Mouse (Mus musculus): ENCODE measurements around the gene Sh3yl1. TPM values are rescaled to one million over a fixed set of nuclear protein-coding genes. Genes with fewer than 3 reads are reported as not detected.

Sh3yl1 gene
- polyA plus RNA-seq, 1 experiment from 2014 or later, result 8.1 TPM

DNA sequence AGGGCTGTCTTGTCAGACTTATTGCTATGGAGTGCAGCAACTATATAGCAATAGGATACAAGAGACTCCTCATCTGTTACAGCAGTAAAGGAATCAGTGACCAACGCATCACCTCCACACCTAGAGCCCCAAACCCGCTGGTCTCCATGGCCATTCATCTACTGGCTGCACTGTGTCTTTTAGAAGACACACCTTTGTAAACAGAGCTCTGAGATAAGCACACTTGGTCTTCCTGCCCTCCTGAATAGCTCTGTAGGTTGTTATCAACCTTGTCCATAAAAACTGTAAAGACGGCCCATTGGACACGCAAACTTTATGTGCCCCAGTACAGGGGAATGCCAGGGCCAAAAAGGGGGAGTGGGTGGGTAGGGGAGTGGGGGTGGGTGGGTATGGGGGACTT is 14.4 kb upstream of the Sh3yl1 start:
- no peak for ATAC-seq (ENCODE audit: extremely low read depth, insufficient number of reproducible peaks, low FRiP score, low TSS enrichment)
- no peaks in the 10 kb centered on the region for H3K9me3 ChIP-seq
- H3K36me3 ChIP-seq, result peaks cover 50% of the 10 kb centered on the region
- no peaks in the 10 kb centered on the region for H3K4me1 ChIP-seq
- WGBS, result 91% methylated on average over 4 of the region's 4 CpGs
- H3K4me3 ChIP-seq, result no peak overlapping the region
- no peaks in the 10 kb centered on the region for H3K27me3 ChIP-seq (replicated peaks)
- no peak overlapping the region for H3K4me2 ChIP-seq
- no peak overlapping the region for H3K9ac ChIP-seq
- no peak overlapping the region for H3K27ac ChIP-seq (replicated peaks)

DNA sequence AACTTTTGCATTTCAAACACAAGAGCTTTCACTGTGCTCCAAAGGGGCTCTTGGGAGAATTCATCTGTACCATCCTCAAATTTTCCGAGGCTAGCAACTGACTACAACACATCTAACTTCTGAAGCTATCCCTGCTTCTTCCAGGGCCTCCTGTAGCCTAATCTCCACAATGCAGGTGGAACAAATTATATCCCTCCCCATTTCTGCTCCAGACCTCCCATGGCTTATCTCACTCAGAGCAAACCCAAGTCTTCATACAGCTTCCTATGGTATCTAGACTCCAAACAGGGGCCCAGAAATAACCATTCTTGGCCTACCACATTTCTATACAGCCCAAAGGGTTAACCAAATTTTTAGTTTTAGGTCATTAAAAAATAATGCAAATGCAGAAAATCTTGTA is 2.8 kb upstream of the Sh3yl1 start:
- no peak for ATAC-seq (ENCODE audit: extremely low read depth, insufficient number of reproducible peaks, low FRiP score, low TSS enrichment)
- 68% methylated on average over 1 of the region's 1 CpGs for WGBS
- peak overlapping the region; percentile 97; the same call in 1 of the 2 replicates for H3K4me2 ChIP-seq

DNA sequence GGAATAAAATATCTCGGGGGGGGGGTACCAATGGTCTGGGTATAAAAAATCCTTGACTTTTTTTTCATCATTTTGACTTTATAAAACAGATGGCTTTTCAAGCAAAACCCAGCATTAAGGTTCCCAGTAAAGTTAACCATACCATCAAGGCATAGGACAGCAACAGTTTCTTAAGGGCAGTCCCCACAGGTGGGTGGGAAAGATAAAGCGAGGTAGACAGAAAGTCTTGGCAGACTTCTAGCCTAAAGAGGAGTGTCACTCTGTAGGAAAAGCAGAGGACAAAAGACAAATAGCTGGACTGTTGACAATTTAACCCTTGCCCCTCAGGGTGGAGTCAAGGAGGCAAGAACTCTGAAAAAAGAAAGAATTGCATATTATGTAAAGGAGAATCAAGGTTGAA is 1.6 kb upstream of the Sh3yl1 start:
- H3K36me3 ChIP-seq, result peaks cover 5% of the 10 kb centered on the region
- peak overlapping the region; percentile 77; the same call in 1 of the 2 replicates for H3K4me3 ChIP-seq
- 0 out of 2 replicates have a peak overlapping the region, but pooled peaks have one; percentile 9 for H3K9ac ChIP-seq
- no peak for ATAC-seq (ENCODE audit: extremely low read depth, insufficient number of reproducible peaks, low FRiP score, low TSS enrichment)
- peaks cover 23% of the 10 kb centered on the region for H3K4me1 ChIP-seq
- H3K27me3 ChIP-seq (replicated peaks), result no peaks in the 10 kb centered on the region; the same call in 1 of the 2 replicates
- WGBS, result 73% methylated on average over 2 of the region's 2 CpGs
- no peak overlapping the region for H3K27ac ChIP-seq (replicated peaks)
- peak overlapping the region; percentile 97 for H3K4me2 ChIP-seq
- H3K9me3 ChIP-seq, result no peaks in the 10 kb centered on the region

More for the DNA sequence above, 2.8 kb upstream of the Sh3yl1 start:
- Histone ChIP-seq H3K4me3 (no peak overlapping the region), H3K27me3 (replicated peaks) (no peaks in the 10 kb centered on the region; the same call in 1 of the 2 replicates), H3K4me1 (peaks cover 23% of the 10 kb centered on the region), H3K9ac (no peak overlapping the region), H3K36me3 (peaks cover 16% of the 10 kb centered on the region), H3K9me3 (no peaks in the 10 kb centered on the region), H3K27ac (replicated peaks) (no peak overlapping the region)

GRCm38 (mm10) chr12:30910860-30911259 is 608 bp upstream of the Sh3yl1 start:
- Histone ChIP-seq H3K27ac (replicated peaks) (peak overlapping the region; percentile 68), H3K4me2 (peak overlapping the region; percentile 97), H3K9ac (peak overlapping the region; percentile 92), H3K27me3 (replicated peaks) (no peaks in the 10 kb centered on the region; the same call in 1 of the 2 replicates), H3K36me3 (0 out of 2 replicates have a peak, but pooled peaks cover 2% of the 10 kb centered on the region), H3K4me3 (peak overlapping the region; percentile 77), H3K4me1 (peaks cover 23% of the 10 kb centered on the region), H3K9me3 (no peaks in the 10 kb centered on the region)
- ATAC-seq (ENCODE audit: extremely low read depth, insufficient number of reproducible peaks, low FRiP score, low TSS enrichment), result no peak
- 20% methylated on average over 8 of the region's 8 CpGs for WGBS

DNA sequence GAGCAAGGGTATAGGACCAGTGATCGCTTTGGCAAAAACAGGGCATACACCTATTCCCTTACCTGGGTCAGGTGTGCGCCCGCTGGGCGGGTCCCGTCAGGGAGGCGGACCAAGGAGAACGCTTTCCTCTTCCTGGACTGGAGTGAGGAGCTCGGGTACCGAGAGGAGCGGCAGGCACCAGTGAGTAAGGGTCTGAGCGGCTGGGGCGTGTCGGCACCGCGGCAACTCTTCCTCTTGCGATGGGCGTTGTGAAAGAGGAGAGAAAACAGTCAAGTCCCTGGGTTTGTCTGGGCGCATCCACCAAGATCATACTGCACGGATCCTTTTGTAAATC is 547 bp downstream of the Sh3yl1 start:
- H3K27ac ChIP-seq (replicated peaks), result peak overlapping the region; percentile 39; the same call in 1 of the 2 replicates
- H3K4me3 ChIP-seq, result peak overlapping the region; percentile 77
- no peaks in the 10 kb centered on the region; the same call in 1 of the 2 replicates for H3K9me3 ChIP-seq
- H3K36me3 ChIP-seq, result 0 out of 2 replicates have a peak, but pooled peaks cover 2% of the 10 kb centered on the region
- peak; percentile 51 for ATAC-seq (ENCODE audit: extremely low read depth, insufficient number of reproducible peaks, low FRiP score, low TSS enrichment)
- H3K4me2 ChIP-seq, result peak overlapping the region; percentile 97
- WGBS, result 0% methylated on average over 19 of the region's 19 CpGs
- H3K4me1 ChIP-seq, result peaks cover 14% of the 10 kb centered on the region
- peak overlapping the region; percentile 92 for H3K9ac ChIP-seq
- H3K27me3 ChIP-seq (replicated peaks), result no peaks in the 10 kb centered on the region; the same call in 1 of the 2 replicates

DNA sequence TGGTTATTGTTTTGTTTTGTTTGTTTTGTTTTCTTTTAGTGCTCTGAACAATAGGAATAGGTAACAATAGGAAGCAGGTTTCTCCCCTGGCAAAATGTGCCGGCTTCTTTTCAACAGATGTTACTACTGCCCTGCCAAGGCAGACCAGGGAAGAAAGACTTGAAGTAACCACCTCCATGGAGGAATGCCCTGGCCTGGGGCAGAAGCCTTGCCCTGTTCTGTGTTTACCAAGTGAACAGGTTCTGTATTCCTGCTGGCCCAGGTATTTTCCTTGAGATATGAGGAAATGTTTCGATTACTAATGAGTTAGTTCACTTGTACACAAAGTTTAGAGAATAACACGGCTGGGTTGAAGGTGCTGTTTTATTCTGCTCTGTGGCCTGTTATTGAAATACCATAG is 1.4 kb downstream of the Sh3yl1 start:
- no peaks in the 10 kb centered on the region; the same call in 1 of the 2 replicates for H3K27me3 ChIP-seq (replicated peaks)
- peak overlapping the region; percentile 92 for H3K9ac ChIP-seq
- peak overlapping the region; percentile 97 for H3K4me2 ChIP-seq
- no peak overlapping the region for H3K27ac ChIP-seq (replicated peaks)
- ATAC-seq (ENCODE audit: extremely low read depth, insufficient number of reproducible peaks, low FRiP score, low TSS enrichment), result no peak
- peaks cover 14% of the 10 kb centered on the region for H3K4me1 ChIP-seq
- no peaks in the 10 kb centered on the region; the same call in 1 of the 2 replicates for H3K9me3 ChIP-seq
- 0 out of 2 replicates have a peak, but pooled peaks cover 2% of the 10 kb centered on the region for H3K36me3 ChIP-seq
- H3K4me3 ChIP-seq, result peak overlapping the region; percentile 77
- 56% methylated on average over 3 of the region's 3 CpGs for WGBS

DNA sequence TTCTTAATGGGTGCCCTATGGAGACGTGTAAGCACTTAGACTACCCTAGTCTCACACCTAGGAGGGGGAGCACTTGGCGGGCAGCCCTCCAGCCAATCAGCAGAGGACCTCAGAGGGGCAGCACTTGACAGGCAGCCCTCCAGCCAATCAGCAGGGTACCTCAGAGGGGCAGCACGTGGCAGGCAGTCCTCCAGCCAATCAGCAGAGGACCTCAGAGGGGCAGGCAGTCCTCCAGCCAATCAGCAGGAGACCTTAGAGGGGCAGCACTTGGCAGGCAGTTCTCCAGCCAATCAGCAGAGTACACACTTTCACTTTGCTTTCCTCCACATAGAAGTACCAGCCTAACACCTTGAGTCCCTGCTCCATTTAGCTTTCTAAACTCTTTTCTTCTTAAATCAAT is 10.9 kb downstream of the Sh3yl1 start:
- no peak for ATAC-seq (ENCODE audit: extremely low read depth, insufficient number of reproducible peaks, low FRiP score, low TSS enrichment)
- Histone ChIP-seq H3K4me3 (no peak overlapping the region), H3K36me3 (no peaks in the 10 kb centered on the region), H3K4me2 (no peak overlapping the region), H3K27ac (replicated peaks) (no peak overlapping the region), H3K27me3 (replicated peaks) (no peaks in the 10 kb centered on the region), H3K4me1 (no peaks in the 10 kb centered on the region), H3K9ac (no peak overlapping the region), H3K9me3 (no peaks in the 10 kb centered on the region)
- 66% methylated on average over 3 of the region's 3 CpGs for WGBS

DNA sequence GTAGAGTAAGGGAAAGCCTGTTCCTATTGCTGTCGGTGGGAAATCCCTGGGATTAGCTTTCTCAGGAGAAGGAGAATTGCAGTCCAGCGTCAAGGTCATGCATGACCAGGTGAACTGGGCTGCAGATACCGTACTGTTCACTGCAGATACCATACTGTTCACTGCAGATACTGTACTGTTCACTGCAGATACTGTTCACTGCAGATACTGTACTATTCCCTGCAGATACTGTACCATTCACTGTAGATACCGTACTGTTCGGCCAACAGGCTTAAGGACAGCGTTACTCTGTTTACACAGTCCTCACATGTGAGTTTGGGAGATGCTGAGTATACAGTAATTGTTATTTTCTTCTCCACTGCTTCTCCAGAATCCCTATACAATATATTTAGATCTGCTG is 16.7 kb downstream of the Sh3yl1 start:
- no peak overlapping the region for H3K4me3 ChIP-seq
- ATAC-seq (ENCODE audit: extremely low read depth, insufficient number of reproducible peaks, low FRiP score, low TSS enrichment), result no peak
- no peak overlapping the region for H3K27ac ChIP-seq (replicated peaks)
- H3K36me3 ChIP-seq, result no peaks in the 10 kb centered on the region
- H3K9me3 ChIP-seq, result no peaks in the 10 kb centered on the region
- H3K9ac ChIP-seq, result no peak overlapping the region
- H3K4me2 ChIP-seq, result no peak overlapping the region
- H3K27me3 ChIP-seq (replicated peaks), result no peaks in the 10 kb centered on the region
- 74% methylated on average over 6 of the region's 6 CpGs for WGBS
- no peaks in the 10 kb centered on the region for H3K4me1 ChIP-seq

DNA sequence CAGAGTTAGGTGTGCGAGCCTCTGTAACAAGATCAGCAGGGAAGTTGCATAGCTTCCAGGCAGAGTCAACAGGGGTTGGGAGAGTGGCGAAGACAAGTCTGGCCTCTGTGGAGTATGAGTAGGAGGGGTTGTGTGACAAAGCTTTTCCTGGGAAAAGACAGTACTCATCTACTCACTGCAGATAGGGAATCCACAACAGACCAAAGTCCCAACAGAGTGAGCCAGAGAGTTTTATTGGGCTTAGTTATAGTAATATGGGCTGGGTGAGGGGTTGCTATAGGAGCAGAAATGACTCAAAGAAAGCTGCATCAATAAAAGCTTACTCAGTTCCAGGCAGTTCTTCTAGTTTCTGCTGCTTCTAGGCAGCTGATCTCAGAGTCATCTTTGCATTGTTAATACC is 21.8 kb downstream of the Sh3yl1 start:
- H3K4me3 ChIP-seq, result no peak overlapping the region
- H3K27ac ChIP-seq (replicated peaks), result no peak overlapping the region
- WGBS, result 80% methylated on average over 2 of the region's 2 CpGs
- H3K4me2 ChIP-seq, result no peak overlapping the region
- no peaks in the 10 kb centered on the region for H3K9me3 ChIP-seq
- no peaks in the 10 kb centered on the region for H3K4me1 ChIP-seq
- no peaks in the 10 kb centered on the region for H3K36me3 ChIP-seq
- no peak overlapping the region for H3K9ac ChIP-seq
- ATAC-seq (ENCODE audit: extremely low read depth, insufficient number of reproducible peaks, low FRiP score, low TSS enrichment), result no peak
- no peaks in the 10 kb centered on the region for H3K27me3 ChIP-seq (replicated peaks)

DNA sequence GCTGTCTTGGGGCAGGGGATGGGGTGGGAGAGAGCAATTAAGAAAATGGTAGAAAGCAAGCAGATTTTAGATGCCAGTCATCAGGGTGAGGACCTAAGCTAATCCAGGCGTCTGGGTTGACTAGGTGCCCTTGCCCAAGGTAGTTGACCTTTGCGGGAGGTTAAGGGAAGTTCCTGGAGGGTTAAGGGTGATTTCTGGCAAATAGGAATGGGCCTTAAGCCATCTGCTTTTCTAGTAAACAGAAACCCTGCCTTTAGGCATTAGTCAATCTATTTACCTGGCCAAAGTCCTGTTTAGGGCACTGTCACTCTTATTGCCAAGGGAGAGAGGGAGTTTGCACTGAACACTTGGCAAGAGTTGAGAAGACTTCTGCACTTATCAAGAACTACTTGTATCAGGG is 25.4 kb downstream of the Sh3yl1 start:
- Histone ChIP-seq H3K9me3 (no peaks in the 10 kb centered on the region), H3K27me3 (replicated peaks) (no peaks in the 10 kb centered on the region), H3K9ac (no peak overlapping the region), H3K27ac (replicated peaks) (no peak overlapping the region), H3K4me1 (no peaks in the 10 kb centered on the region), H3K4me2 (no peak overlapping the region), H3K36me3 (peaks cover 11% of the 10 kb centered on the region), H3K4me3 (no peak overlapping the region)
- ATAC-seq (ENCODE audit: extremely low read depth, insufficient number of reproducible peaks, low FRiP score, low TSS enrichment), result no peak
- WGBS, result 75% methylated on average over 2 of the region's 2 CpGs

DNA sequence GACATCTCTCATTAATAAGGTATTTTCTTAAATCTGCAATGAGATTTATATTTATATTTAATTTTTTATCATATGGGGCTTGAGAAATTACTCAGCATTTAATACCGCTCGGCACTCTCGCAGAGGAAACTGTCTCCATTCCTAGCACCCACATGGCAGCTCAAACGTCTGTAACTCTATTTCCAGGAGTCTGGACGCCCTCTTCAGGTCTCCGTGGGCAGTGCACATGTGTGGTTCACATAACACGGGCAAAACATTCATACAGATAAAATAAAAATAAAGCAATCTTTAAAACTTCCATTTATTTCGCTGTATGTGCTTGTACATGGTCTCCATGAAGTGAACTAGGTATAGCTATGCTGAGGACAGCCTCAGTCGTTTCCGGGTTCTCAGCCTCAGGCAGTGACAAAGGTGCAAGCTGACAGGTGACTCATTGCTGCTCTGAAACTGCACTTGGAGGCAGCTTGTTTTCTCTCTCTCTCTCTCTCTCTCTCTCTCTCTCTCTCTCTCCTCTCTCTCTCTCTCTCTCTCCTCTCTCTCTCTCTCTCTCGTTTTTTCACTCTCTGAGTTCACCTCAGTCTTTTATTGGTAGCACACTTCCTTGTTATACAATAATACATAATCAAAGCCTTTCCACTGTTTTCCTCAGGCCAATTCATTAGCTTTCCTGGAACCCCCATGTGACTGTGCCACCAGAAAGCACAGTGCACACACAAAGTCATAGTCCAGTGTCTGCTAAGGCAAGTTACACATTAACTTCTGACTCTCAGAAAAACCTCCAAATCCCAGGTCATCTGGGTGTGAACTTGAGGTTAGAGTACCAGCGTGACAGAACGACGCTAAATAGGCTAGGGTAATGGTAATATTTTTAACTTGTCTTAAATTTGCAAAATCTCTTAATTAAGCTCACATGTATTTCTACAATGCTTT is 31.9 kb downstream of the Sh3yl1 start:
- Histone ChIP-seq H3K27me3 (replicated peaks) (no peaks in the 10 kb centered on the region), H3K9ac (no peak overlapping the region), H3K4me3 (no peak overlapping the region), H3K9me3 (no peaks in the 10 kb centered on the region), H3K36me3 (peaks cover 22% of the 10 kb centered on the region), H3K4me2 (no peak overlapping the region), H3K4me1 (no peaks in the 10 kb centered on the region), H3K27ac (replicated peaks) (no peak overlapping the region)
- 81% methylated on average over 14 of the region's 14 CpGs for WGBS
- ATAC-seq (ENCODE audit: extremely low read depth, insufficient number of reproducible peaks, low FRiP score, low TSS enrichment), result no peak

All from heart, embryonic 13.5 days (tissue).